Mouse (Mus musculus): ENCODE measurements at regions not wholly inside any gene's neighbourhood (a gene's known extent, or its start where the extent isn't known, plus 50 kb on each side); places are given as distances from the start of the nearest gene placed in this dataset.

- in situ Hi-C loops (cut with MboI, MseI): no loop called here
Observed at GRCm38 (mm10) chrX:11716773-11717172, 389.2 kb downstream of the H2al1j start.

GRCm38 (mm10) chrX:11718778-11719177 lies 391.2 kb downstream of the H2al1j start:
- in situ Hi-C loops (cut with MboI, MseI): no loop called here

- in situ Hi-C loops (cut with MboI, MseI): loop anchor here in 1 of 2 experiments (10.0 kb wide), 1 partner anchor 1326 kb away; no protein-coding TSS in a partner anchor
Observed at GRCm38 (mm10) chrX:11720517-11720916, 392.9 kb downstream of the H2al1j start.

- in situ Hi-C loops (cut with MboI, MseI): loop anchor here in 1 of 2 experiments (10.0 kb wide), 1 partner anchor 1328 kb away; no protein-coding TSS in a partner anchor
Observed at GRCm38 (mm10) chrX:11722730-11723129, 395.1 kb downstream of the H2al1j start.

GRCm38 (mm10) chrX:11724718-11725117 lies 397.1 kb downstream of the H2al1j start:
- in situ Hi-C loops (cut with MboI, MseI): loop anchor here in 1 of 2 experiments (10.0 kb wide), 1 partner anchor 1330 kb away; no protein-coding TSS in a partner anchor

GRCm38 (mm10) chrX:11726524-11727231 lies 399.1 kb downstream of the H2al1j start:
- in situ Hi-C loops (cut with MboI, MseI): loop anchor here in 1 of 2 experiments (10.0 kb wide), 1 partner anchor 1332 kb away; no protein-coding TSS in a partner anchor

GRCm38 (mm10) chrX:11728481-11728880 lies 400.9 kb downstream of the H2al1j start:
- in situ Hi-C loops (cut with MboI, MseI): loop anchor here in 1 of 2 experiments (10.0 kb wide), 1 partner anchor 1334 kb away; no protein-coding TSS in a partner anchor

- in situ Hi-C loops (cut with MboI, MseI): loop anchor here in 1 of 2 experiments (10.0 kb wide), 1 partner anchor 1335 kb away; no protein-coding TSS in a partner anchor
Observed at GRCm38 (mm10) chrX:11729992-11730391, 402.4 kb downstream of the H2al1j start.

GRCm38 (mm10) chrX:11732371-11732770 lies 404.7 kb downstream of the H2al1j start:
- in situ Hi-C loops (cut with MboI, MseI): no loop called here

- in situ Hi-C loops (cut with MboI, MseI): no loop called here
Observed at GRCm38 (mm10) chrX:11734505-11735435, 407.1 kb downstream of the H2al1j start.

- in situ Hi-C loops (cut with MboI, MseI): no loop called here
Observed at GRCm38 (mm10) chrX:11735516-11736170, 408.0 kb downstream of the H2al1j start.

GRCm38 (mm10) chrX:11736481-11736880 lies 408.9 kb downstream of the H2al1j start:
- in situ Hi-C loops (cut with MboI, MseI): no loop called here

GRCm38 (mm10) chrX:11739565-11739964 lies 411.9 kb downstream of the H2al1j start:
- in situ Hi-C loops (cut with MboI, MseI): no loop called here

- in situ Hi-C loops (cut with MboI, MseI): loop anchor here in 1 of 2 experiments (10.0 kb wide), 1 partner anchor 1271 kb away; no protein-coding TSS in a partner anchor
Observed at GRCm38 (mm10) chrX:11745911-11746310, 414.2 kb downstream of the Bcor start.

GRCm38 (mm10) chrX:11747386-11748121 lies 412.6 kb downstream of the Bcor start:
- in situ Hi-C loops (cut with MboI, MseI): loop anchor here in 1 of 2 experiments (10.0 kb wide), 1 partner anchor 1273 kb away; no protein-coding TSS in a partner anchor

- in situ Hi-C loops (cut with MboI, MseI): loop anchor here in 1 of 2 experiments (10.0 kb wide), 1 partner anchor 1273 kb away; no protein-coding TSS in a partner anchor
Observed at GRCm38 (mm10) chrX:11748278-11748677, 411.9 kb downstream of the Bcor start.

GRCm38 (mm10) chrX:11752513-11752912 lies 407.6 kb downstream of the Bcor start:
- in situ Hi-C loops (cut with MboI, MseI): no loop called here

- in situ Hi-C loops (cut with MboI, MseI): no loop called here
Observed at GRCm38 (mm10) chrX:11752973-11753590, 407.1 kb downstream of the Bcor start.

GRCm38 (mm10) chrX:11755046-11755445 lies 405.1 kb downstream of the Bcor start:
- in situ Hi-C loops (cut with MboI, MseI): no loop called here
